1 mouse cellular context compared by ENCODE assay signal in the genomic region with DNA sequence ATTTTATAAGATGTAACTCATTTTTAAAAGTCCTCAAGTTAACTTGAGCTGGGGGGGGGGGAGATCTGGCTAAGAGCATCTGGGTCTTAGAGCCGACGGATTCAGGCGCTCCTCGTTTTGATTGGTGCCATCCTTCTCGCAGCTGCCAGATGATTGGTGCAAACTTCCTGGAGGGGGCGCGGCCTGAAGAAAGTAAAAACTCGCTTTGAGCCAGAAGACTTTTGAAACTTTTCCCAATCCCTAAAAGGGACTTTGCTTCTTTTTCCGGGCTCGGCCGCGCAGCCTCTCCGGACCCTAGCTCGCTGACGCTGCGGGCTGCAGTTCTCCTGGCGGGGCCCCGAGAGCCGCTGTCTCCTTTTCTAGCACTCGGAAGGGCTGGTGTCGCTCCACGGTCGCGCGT.
TF ChIP-seq lines count a peak whose summit lies in the region.

A gene (plus strand): TSS at position 224 of the 400 bp plus-strand sequence.

TF ChIP-seq in MEL, 35 proteins besides CTCF, POLR2A, EP300 and RAD21 (continued from another document):
- TF ChIP-seq MAFK (IDR thresholded peaks at IDR 0.05; ENCODE audit: borderline replicate concordance, low read depth, low read length) (no peak), POLR2AphosphoS5 (IDR thresholded peaks at IDR 0.05; ENCODE audit: borderline replicate concordance, low read depth, low read length) (no peak), NRF1 (IDR thresholded peaks at IDR 0.05; ENCODE audit: insufficient read depth, low read depth, low read length, poor library complexity, severe bottlenecking) (no peak), ZMIZ1 (IDR thresholded peaks at IDR 0.05; ENCODE audit: low read depth, low read length) (peak; percentile 62; the same call in 1 of the 2 replicates), MAX (IDR thresholded peaks at IDR 0.05; ENCODE audit: low read length) (no peak), UBTF (IDR thresholded peaks at IDR 0.05; ENCODE audit: borderline replicate concordance, insufficient read depth, low read depth, low read length) (no peak), E2F4 (IDR thresholded peaks at IDR 0.05; ENCODE audit: borderline replicate concordance, low read depth, low read length) (no peak), MYB (IDR thresholded peaks at IDR 0.05; ENCODE audit: low read depth, low read length) (no peak), GATA1 (IDR thresholded peaks at IDR 0.05; ENCODE audit: low read depth, low read length) (no peak)
